Mouse (Mus musculus) heart, adult 2 months (tissue): Measurements from ENCODE around the gene Rabep2.

Source experiments
- CTCF ChIP-seq: fragments of 200-600 bp; IDR thresholded peaks from 2 replicates; pipeline ENCODE4 v1.8.1; 2022; ENCODE audit warnings: antibody characterized with exemption, mild to moderate bottlenecking, moderate library complexity
- EP300 ChIP-seq: fragments of 200-500 bp; IDR thresholded peaks from 2 replicates; pipeline ENCODE4 v1.6.1; 2011; ENCODE audit warnings: low read depth, low read length, control low read depth; ENCODE audit not compliant: insufficient read depth
- POLR2A ChIP-seq: fragments of 200-500 bp; IDR thresholded peaks from 2 replicates; pipeline ENCODE4 v1.6.1; 2011; ENCODE audit warnings: mild to moderate bottlenecking, low read depth, low read length, control low read depth; ENCODE audit not compliant: insufficient read depth

DNA sequence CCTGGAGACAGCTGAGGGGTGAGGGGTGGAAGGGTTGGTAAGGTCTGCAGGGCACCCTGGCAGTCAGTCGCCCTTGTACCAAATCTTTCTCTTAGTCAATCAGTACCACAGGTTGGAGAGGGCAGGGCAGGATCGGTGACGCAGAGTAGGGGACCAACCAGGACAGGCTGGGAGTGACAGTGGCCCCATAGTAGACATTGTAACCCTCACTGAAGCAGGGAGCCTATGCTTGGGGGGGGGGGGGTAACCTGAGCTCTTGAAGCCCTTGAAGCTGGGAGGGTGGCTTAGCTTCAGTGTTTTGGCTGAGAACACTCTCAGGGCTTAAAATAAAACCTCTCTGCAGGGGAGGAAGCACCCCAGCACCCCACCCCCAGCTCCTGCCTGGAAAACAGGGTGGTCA lies 33.1 kb downstream of the Rabep2 start:
- TF ChIP-seq CTCF, result no peak
- TF ChIP-seq POLR2A, result no peak
- no peak for TF ChIP-seq EP300
